Mouse (Mus musculus): ENCODE measurements at regions not wholly inside any gene's neighbourhood (a gene's known extent, or its start where the extent isn't known, plus 50 kb on each side); places are given as distances from the start of the nearest gene placed in this dataset.

DNA sequence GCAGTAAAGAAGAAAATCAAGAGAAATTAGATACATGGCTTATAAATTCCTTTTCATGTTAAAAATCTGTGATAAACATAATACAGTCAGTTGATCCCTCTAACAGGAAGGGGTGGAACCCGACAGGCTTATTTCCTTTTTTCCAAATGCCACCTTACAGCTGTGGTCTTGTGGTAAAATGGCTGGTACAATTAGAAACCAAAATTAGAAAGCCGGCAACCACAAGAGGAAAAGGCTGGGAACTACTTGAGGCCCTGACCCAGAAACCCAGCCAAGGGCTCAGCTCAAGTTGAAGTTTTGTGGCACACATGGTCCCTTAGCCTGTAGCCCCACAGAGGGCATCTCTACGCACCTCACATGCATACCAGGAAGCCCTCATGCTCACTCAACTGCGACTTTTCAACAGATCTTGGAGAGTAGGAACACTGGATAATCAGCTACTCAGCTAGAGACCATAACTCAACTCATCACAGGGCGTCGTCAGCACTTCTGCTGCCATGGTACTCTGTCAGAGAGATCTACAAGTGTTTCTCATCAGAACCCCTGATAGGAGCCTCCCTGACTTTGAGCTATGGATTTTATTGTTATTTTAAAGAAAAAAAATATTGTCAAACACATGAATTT lies 509.4 kb downstream of the Nfib start:
- H3K27ac ChIP-seq (ENCODE audit: low read depth, low read length): no peak overlapping the region
- H3K4me3 ChIP-seq (ENCODE audit: low read depth, low read length): no peak overlapping the region
- H3K27me3 ChIP-seq (ENCODE audit: control insufficient read depth, insufficient read depth, low read length): no peaks in the 10 kb centered on the region
- WGBS: 67% methylated on average over 6 of the region's 6 CpGs
- no peaks in the 10 kb centered on the region for H3K36me3 ChIP-seq (ENCODE audit: control insufficient read depth, insufficient read depth, low read length)
- ATAC-seq (ENCODE audit: insufficient read depth, low FRiP score, low TSS enrichment): no peak
- no peaks in the 10 kb centered on the region; the same call in 1 of the 2 replicates for H3K4me1 ChIP-seq (ENCODE audit: control insufficient read depth, insufficient read depth, low read length)
- H3K4me2 ChIP-seq (ENCODE audit: low read depth): no peak overlapping the region
- DNase-seq (ENCODE audit: low spot score): no peak
- H3K9me3 ChIP-seq (ENCODE audit: control insufficient read depth, low read length): no peaks in the 10 kb centered on the region
- no peak overlapping the region for H3K9ac ChIP-seq (ENCODE audit: low read length)

DNA sequence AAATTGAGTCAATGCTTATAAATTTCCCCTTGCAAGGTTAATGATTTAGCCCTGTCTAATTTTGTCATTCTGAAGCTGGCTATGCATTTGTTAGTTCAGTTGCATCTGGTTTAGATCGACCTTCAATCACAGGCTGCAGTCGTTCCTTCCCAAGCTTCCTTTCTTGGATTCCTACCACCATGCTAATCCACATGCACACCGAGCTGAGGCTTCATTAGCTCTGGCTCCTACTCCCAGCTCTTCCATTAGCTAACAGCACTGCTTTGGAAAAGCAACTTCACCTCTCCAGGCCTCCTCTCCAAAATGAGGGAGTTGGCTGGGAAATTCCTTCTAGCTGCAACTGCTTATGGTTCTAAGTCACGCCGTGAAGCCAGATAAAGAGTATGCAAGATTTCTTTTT lies 511.6 kb downstream of the Nfib start:
- Histone ChIP-seq H3K9me3 (ENCODE audit: control insufficient read depth, low read length) (no peaks in the 10 kb centered on the region), H3K4me2 (ENCODE audit: low read depth) (no peak overlapping the region), H3K27me3 (ENCODE audit: control insufficient read depth, insufficient read depth, low read length) (no peaks in the 10 kb centered on the region), H3K4me3 (ENCODE audit: low read depth, low read length) (no peak overlapping the region), H3K27ac (ENCODE audit: low read depth, low read length) (no peak overlapping the region), H3K36me3 (ENCODE audit: control insufficient read depth, insufficient read depth, low read length) (no peaks in the 10 kb centered on the region), H3K9ac (ENCODE audit: low read length) (no peak overlapping the region), H3K4me1 (ENCODE audit: control insufficient read depth, insufficient read depth, low read length) (no peaks in the 10 kb centered on the region; the same call in 1 of the 2 replicates)
- DNase-seq (ENCODE audit: low spot score) (no peak), ATAC-seq (ENCODE audit: insufficient read depth, low FRiP score, low TSS enrichment) (no peak)
- WGBS: 91% methylated on average over 5 of the region's 5 CpGs

DNA sequence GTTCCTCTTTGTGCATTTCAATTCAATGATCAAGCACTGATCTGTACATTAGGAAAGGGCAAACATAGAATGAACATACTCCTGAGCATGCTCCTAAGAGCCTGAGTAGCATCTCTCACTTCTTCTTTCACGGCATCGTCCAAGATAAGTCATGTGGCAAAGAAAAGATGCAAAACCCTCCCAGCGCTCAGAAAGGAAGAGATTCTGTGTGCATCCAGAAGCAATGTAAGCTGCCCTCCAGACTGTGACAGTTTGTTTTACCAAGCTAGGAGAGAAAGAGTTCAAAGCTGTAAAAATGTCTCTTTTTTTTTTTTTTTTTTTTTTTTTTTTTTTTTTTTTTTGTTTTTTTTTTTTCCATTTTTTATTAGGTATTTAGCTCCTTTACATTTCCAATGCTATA lies 518.7 kb downstream of the Nfib start:
- WGBS: over 99% methylated on average over 3 of the region's 3 CpGs
- ATAC-seq (ENCODE audit: insufficient read depth, low FRiP score, low TSS enrichment): no peak
- no peaks in the 10 kb centered on the region for H3K27me3 ChIP-seq (ENCODE audit: control insufficient read depth, insufficient read depth, low read length)

DNA sequence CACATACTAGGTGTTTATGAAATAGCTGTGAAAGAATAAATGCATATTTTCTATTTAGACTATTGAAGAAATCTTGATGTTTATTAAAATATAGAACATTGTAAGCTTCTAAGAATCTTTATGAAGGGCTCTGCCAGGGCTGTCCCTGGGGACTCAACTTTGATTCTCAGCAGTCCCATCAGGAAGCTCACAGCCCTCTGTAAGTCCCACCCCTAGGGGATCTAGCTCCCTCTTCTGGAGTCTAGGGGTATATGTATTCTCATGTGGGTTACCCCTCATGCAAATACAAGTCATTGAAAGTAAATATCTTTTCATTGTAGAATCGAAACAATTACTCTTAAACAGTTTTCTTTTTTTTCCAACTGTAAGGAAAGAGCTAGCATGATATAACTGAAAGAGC lies 521.6 kb downstream of the Nfib start:
- Histone ChIP-seq H3K4me1 (ENCODE audit: control insufficient read depth, insufficient read depth, low read length) (no peaks in the 10 kb centered on the region), H3K27ac (ENCODE audit: low read depth, low read length) (no peak overlapping the region), H3K4me3 (ENCODE audit: low read depth, low read length) (no peak overlapping the region), H3K9me3 (ENCODE audit: control insufficient read depth, low read length) (no peaks in the 10 kb centered on the region), H3K4me2 (ENCODE audit: low read depth) (no peak overlapping the region), H3K27me3 (ENCODE audit: control insufficient read depth, insufficient read depth, low read length) (no peaks in the 10 kb centered on the region), H3K9ac (ENCODE audit: low read length) (no peak overlapping the region), H3K36me3 (ENCODE audit: control insufficient read depth, insufficient read depth, low read length) (no peaks in the 10 kb centered on the region)
- ATAC-seq (ENCODE audit: insufficient read depth, low FRiP score, low TSS enrichment) (no peak), DNase-seq (ENCODE audit: low spot score) (no peak)
- WGBS: 96% methylated on average over 1 of the region's 1 CpGs

More for the DNA sequence above, 518.7 kb downstream of the Nfib start:
- H3K4me1 ChIP-seq (ENCODE audit: control insufficient read depth, insufficient read depth, low read length): no peaks in the 10 kb centered on the region
- no peak overlapping the region for H3K4me3 ChIP-seq (ENCODE audit: low read depth, low read length)
- no peaks in the 10 kb centered on the region for H3K9me3 ChIP-seq (ENCODE audit: control insufficient read depth, low read length)
- H3K36me3 ChIP-seq (ENCODE audit: control insufficient read depth, insufficient read depth, low read length): no peaks in the 10 kb centered on the region
- no peak overlapping the region for H3K4me2 ChIP-seq (ENCODE audit: low read depth)
- no peak overlapping the region for H3K27ac ChIP-seq (ENCODE audit: low read depth, low read length)
- no peak overlapping the region for H3K9ac ChIP-seq (ENCODE audit: low read length)
- DNase-seq (ENCODE audit: low spot score): no peak

- no peaks in the 10 kb centered on the region for H3K9me3 ChIP-seq (ENCODE audit: control insufficient read depth, low read length)
- no peak overlapping the region for H3K4me2 ChIP-seq (ENCODE audit: low read depth)
- ATAC-seq (ENCODE audit: insufficient read depth, low FRiP score, low TSS enrichment) (no peak), DNase-seq (ENCODE audit: low spot score) (no peak)
- no peaks in the 10 kb centered on the region for H3K4me1 ChIP-seq (ENCODE audit: control insufficient read depth, insufficient read depth, low read length)
- no peak overlapping the region for H3K4me3 ChIP-seq (ENCODE audit: low read depth, low read length)
- no peaks in the 10 kb centered on the region for H3K36me3 ChIP-seq (ENCODE audit: control insufficient read depth, insufficient read depth, low read length)
- no peaks in the 10 kb centered on the region for H3K27me3 ChIP-seq (ENCODE audit: control insufficient read depth, insufficient read depth, low read length)
- H3K27ac ChIP-seq (ENCODE audit: low read depth, low read length): no peak overlapping the region
- H3K9ac ChIP-seq (ENCODE audit: low read length): no peak overlapping the region
- 93% methylated on average over 5 of the region's 5 CpGs for WGBS
These were observed 527.4 kb downstream of the Nfib start for GRCm38 (mm10) chr4:82178112-82178511.

DNA sequence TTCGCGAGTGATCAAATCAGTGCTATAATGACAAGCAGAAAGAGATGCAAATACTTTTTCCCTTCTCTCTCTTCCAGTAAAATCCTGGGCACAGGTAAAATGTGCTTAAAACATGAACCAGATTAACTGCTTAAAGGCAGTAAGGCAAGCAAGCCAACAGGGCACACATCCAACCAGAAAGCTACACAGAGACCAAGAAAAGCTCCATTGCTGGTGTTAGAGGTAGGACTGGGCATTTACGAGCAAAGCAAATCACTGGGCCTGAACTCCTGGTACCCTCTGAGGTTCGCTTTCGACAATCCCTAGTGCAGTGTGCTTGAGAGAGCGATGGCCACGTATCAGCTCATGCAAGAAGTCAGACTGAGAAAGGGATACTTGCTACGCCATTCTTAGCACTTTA lies 528.8 kb downstream of the Nfib start:
- no peak for ATAC-seq (ENCODE audit: insufficient read depth, low FRiP score, low TSS enrichment)
- no peaks in the 10 kb centered on the region for H3K36me3 ChIP-seq (ENCODE audit: control insufficient read depth, insufficient read depth, low read length)
- DNase-seq (ENCODE audit: low spot score): no peak
- no peak overlapping the region for H3K9ac ChIP-seq (ENCODE audit: low read length)
- H3K4me2 ChIP-seq (ENCODE audit: low read depth): no peak overlapping the region
- no peaks in the 10 kb centered on the region for H3K27me3 ChIP-seq (ENCODE audit: control insufficient read depth, insufficient read depth, low read length)
- H3K4me1 ChIP-seq (ENCODE audit: control insufficient read depth, insufficient read depth, low read length): no peaks in the 10 kb centered on the region
- no peaks in the 10 kb centered on the region for H3K9me3 ChIP-seq (ENCODE audit: control insufficient read depth, low read length)
- no peak overlapping the region for H3K4me3 ChIP-seq (ENCODE audit: low read depth, low read length)
- H3K27ac ChIP-seq (ENCODE audit: low read depth, low read length): no peak overlapping the region
- WGBS: 93% methylated on average over 8 of the region's 8 CpGs

DNA sequence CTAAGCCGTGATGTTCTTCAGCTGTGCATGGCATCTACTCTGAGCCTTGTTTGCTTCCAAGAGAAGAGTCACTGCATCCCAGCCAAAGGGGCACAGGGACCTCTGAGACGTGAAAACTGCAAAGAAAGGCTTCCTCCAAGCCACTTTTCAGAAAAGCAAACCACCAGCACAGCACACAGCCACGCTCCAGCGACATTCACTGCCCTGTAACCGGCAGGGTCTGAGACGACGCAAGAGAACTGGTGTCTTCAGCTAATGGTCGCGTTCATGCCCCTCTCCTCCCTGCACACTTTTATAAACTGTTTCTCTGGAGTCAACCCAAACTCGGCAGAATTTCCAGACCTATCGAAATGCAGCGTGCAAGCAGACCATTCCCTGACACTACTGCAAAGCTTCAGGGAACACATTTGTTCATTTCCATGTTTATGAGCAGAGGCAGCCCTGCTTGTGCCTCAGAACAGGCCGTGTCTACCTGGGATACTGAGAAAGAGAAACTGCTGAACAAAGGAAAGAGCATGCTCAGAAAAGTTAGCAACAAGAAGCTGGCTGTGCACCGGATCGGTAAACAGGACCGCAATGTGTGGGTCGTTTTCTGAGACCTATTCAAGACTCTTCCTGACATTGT lies 532.0 kb downstream of the Nfib start:
- H3K9ac ChIP-seq (ENCODE audit: low read length): no peak overlapping the region
- ATAC-seq (ENCODE audit: insufficient read depth, low FRiP score, low TSS enrichment) (no peak), DNase-seq (ENCODE audit: low spot score) (no peak)
- 76% methylated on average over 17 of the region's 17 CpGs for WGBS
- H3K4me2 ChIP-seq (ENCODE audit: low read depth): no peak overlapping the region
- H3K27ac ChIP-seq (ENCODE audit: low read depth, low read length): no peak overlapping the region
- H3K36me3 ChIP-seq (ENCODE audit: control insufficient read depth, insufficient read depth, low read length): no peaks in the 10 kb centered on the region
- no peaks in the 10 kb centered on the region for H3K27me3 ChIP-seq (ENCODE audit: control insufficient read depth, insufficient read depth, low read length)
- H3K4me1 ChIP-seq (ENCODE audit: control insufficient read depth, insufficient read depth, low read length): no peaks in the 10 kb centered on the region
- H3K4me3 ChIP-seq (ENCODE audit: low read depth, low read length): no peak overlapping the region
- H3K9me3 ChIP-seq (ENCODE audit: control insufficient read depth, low read length): no peaks in the 10 kb centered on the region

DNA sequence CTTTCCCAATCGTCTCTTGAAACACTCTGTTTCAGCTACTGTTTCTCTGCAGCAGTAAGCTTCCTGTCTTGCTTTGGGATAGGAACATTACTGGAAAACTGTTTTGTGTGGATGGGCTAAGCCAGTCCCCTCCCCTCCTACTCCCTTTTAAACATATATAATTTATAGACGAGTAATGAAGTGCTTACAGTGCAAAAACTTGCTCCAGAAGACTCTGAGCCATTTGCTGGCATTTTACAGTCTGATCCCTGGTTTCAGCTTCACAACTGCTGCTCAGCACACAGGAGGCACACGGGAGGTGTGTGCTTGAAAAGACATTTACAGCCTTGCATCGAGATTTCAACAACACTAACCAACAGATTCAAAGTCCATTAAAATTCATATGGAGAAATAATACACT lies 534.6 kb downstream of the Nfib start:
- Histone ChIP-seq H3K4me1 (ENCODE audit: control insufficient read depth, insufficient read depth, low read length) (no peaks in the 10 kb centered on the region), H3K4me2 (ENCODE audit: low read depth) (no peak overlapping the region), H3K9me3 (ENCODE audit: control insufficient read depth, low read length) (no peaks in the 10 kb centered on the region), H3K4me3 (ENCODE audit: low read depth, low read length) (no peak overlapping the region), H3K27me3 (ENCODE audit: control insufficient read depth, insufficient read depth, low read length) (no peaks in the 10 kb centered on the region), H3K9ac (ENCODE audit: low read length) (no peak overlapping the region), H3K27ac (ENCODE audit: low read depth, low read length) (no peak overlapping the region), H3K36me3 (ENCODE audit: control insufficient read depth, insufficient read depth, low read length) (no peaks in the 10 kb centered on the region)
- ATAC-seq (ENCODE audit: insufficient read depth, low FRiP score, low TSS enrichment) (no peak), DNase-seq (ENCODE audit: low spot score) (no peak)
- 75% methylated on average over 4 of the region's 4 CpGs for WGBS

GRCm38 (mm10) chr4:82168032-82168431 lies 537.5 kb downstream of the Nfib start:
- ATAC-seq (ENCODE audit: insufficient read depth, low FRiP score, low TSS enrichment) (no peak), DNase-seq (ENCODE audit: low spot score) (no peak)
- H3K4me1 ChIP-seq (ENCODE audit: control insufficient read depth, insufficient read depth, low read length): no peaks in the 10 kb centered on the region
- no peak overlapping the region for H3K4me3 ChIP-seq (ENCODE audit: low read depth, low read length)
- no peak overlapping the region for H3K9ac ChIP-seq (ENCODE audit: low read length)
- H3K36me3 ChIP-seq (ENCODE audit: control insufficient read depth, insufficient read depth, low read length): no peaks in the 10 kb centered on the region
- 82% methylated on average over 5 of the region's 5 CpGs for WGBS
- no peak overlapping the region for H3K4me2 ChIP-seq (ENCODE audit: low read depth)
- no peak overlapping the region for H3K27ac ChIP-seq (ENCODE audit: low read depth, low read length)
- no peaks in the 10 kb centered on the region for H3K9me3 ChIP-seq (ENCODE audit: control insufficient read depth, low read length)
- H3K27me3 ChIP-seq (ENCODE audit: control insufficient read depth, insufficient read depth, low read length): no peaks in the 10 kb centered on the region

Data from neural tube, embryonic 11.5 days (tissue).